Mouse (Mus musculus) hindbrain, embryonic 12.5 days (tissue): ENCODE results near the gene Dnttip1. TPM values are rescaled to one million over a fixed set of nuclear protein-coding genes. Genes with fewer than 3 reads are reported as not detected.
A peak's percentile ranks its signal among the peaks of the same experiment; 100 is the strongest.

Experiments used
- ATAC-seq: fragments of 200-750 bp; cut with Nextera tagmentation; 2 replicates; pipeline ENCODE4 v1.8.0; 2017; ENCODE audit warnings: moderate TSS enrichment; ENCODE audit not compliant: low FRiP score
- H3K27ac ChIP-seq: fragments of 300-500 bp; sonication (generic); 2 replicates; pipeline ENCODE4 v1.5.1; 2016; ENCODE audit warnings: mild to moderate bottlenecking
- H3K27me3 ChIP-seq: fragments of 300-500 bp; sonication (generic); 2 replicates; pipeline ENCODE4 v1.6.1; 2016; ENCODE audit warnings: mild to moderate bottlenecking
- H3K36me3 ChIP-seq: fragments of 300-500 bp; sonication (generic); 2 replicates; pipeline ENCODE4 v1.6.1; 2016; ENCODE audit warnings: mild to moderate bottlenecking
- H3K4me1 ChIP-seq: fragments of 300-500 bp; sonication (generic); 2 replicates; pipeline ENCODE4 v1.6.1; 2016
- H3K4me2 ChIP-seq: fragments of 300-500 bp; sonication (generic); replicated peaks from 2 replicates; pipeline ENCODE4 v1.6.1; 2016; ENCODE audit warnings: mild to moderate bottlenecking
- H3K4me3 ChIP-seq: fragments of 300-500 bp; sonication (generic); 2 replicates; pipeline ENCODE4 v1.5.1; 2016; ENCODE audit warnings: mild to moderate bottlenecking
- H3K9ac ChIP-seq: fragments of 300-500 bp; sonication (generic); 2 replicates; pipeline ENCODE4 v1.6.1; 2016; ENCODE audit warnings: mild to moderate bottlenecking, moderate library complexity
- H3K9me3 ChIP-seq: fragments of 300-500 bp; sonication (generic); replicated peaks from 2 replicates; pipeline ENCODE4 v1.6.1; 2016; ENCODE audit warnings: mild to moderate bottlenecking
- WGBS: fragments of 180-500 bp; shearing (Covaris S2); methylation state at CpG from one replicate; pipeline ENCODE4 v1.1.7; 2016; 5-methylcytosine and 5-hydroxymethylcytosine counted together
- polyA plus RNA-seq: library from polyadenylated mRNA; unstranded; fragments of >200 nt; fragmentation: Nextera tagmentation; extraction: Ambion mirVana; gene quantifications from 2 replicates; pipeline ENCODE4 v1.2.1, GENCODE M21; 2016

The Dnttip1 gene
- polyA plus RNA-seq, 1 experiment from 2014 or later: 89.7 TPM

DNA sequence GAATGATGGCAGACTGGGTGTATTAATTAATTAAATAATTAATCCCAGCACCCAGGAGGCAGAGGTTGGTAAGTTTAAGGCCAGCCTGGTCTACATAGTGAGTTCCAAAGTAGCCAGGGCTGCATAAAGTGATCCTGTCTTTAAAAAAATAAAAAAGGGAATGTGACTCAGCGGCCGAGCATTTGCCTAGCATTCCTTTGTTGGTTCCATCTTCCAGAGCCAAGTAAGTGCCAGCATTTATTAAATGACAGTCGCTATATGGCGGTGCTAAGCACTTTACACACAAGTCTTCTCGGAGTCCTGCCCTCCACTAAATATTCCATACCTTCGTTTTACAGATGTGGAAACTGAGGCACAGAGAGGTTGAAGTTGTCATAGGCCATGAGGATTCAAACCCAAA lies 30.3 kb downstream of the Dnttip1 start:
- Histone ChIP-seq H3K27ac (no peak overlapping the region), H3K27me3 (no peaks in the 10 kb centered on the region), H3K9ac (no peak overlapping the region), H3K4me3 (no peak overlapping the region), H3K4me1 (peaks cover 12% of the 10 kb centered on the region), H3K36me3 (peaks cover 9% of the 10 kb centered on the region; the same call in 1 of the 2 replicates), H3K4me2 (no peak overlapping the region), H3K9me3 (no peaks in the 10 kb centered on the region)
- WGBS: 90% methylated on average over 6 of the region's 6 CpGs
- ATAC-seq: no peak

DNA sequence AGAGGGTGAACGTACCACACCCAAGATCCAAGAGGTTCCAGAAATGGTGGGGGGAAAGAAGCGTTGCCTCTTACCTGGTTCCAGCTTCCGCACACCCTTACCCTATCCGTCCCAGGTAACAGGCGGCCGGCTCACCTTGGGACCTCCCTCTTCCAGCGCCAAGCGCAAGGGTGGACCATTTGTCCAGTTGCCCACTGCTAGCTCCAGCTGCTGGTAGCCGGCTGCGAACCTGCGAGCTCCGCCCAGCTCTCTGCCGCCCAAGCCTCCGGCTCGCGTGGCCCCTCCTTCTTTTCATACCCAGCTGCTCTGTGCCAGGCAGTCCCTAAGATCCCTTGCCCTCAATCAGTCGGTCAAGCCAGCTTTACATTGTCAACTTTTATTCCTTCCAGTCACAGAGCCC lies 31.0 kb downstream of the Dnttip1 start:
- H3K36me3 ChIP-seq: peaks cover 6% of the 10 kb centered on the region; the same call in 1 of the 2 replicates
- no peak overlapping the region for H3K4me3 ChIP-seq
- H3K4me2 ChIP-seq: no peak overlapping the region
- no peak overlapping the region for H3K9ac ChIP-seq
- H3K27me3 ChIP-seq: no peaks in the 10 kb centered on the region
- H3K9me3 ChIP-seq: no peaks in the 10 kb centered on the region
- peaks cover 6% of the 10 kb centered on the region for H3K4me1 ChIP-seq
- no peak overlapping the region for H3K27ac ChIP-seq
- no peak for ATAC-seq
- WGBS: 65% methylated on average over 17 of the region's 17 CpGs

DNA sequence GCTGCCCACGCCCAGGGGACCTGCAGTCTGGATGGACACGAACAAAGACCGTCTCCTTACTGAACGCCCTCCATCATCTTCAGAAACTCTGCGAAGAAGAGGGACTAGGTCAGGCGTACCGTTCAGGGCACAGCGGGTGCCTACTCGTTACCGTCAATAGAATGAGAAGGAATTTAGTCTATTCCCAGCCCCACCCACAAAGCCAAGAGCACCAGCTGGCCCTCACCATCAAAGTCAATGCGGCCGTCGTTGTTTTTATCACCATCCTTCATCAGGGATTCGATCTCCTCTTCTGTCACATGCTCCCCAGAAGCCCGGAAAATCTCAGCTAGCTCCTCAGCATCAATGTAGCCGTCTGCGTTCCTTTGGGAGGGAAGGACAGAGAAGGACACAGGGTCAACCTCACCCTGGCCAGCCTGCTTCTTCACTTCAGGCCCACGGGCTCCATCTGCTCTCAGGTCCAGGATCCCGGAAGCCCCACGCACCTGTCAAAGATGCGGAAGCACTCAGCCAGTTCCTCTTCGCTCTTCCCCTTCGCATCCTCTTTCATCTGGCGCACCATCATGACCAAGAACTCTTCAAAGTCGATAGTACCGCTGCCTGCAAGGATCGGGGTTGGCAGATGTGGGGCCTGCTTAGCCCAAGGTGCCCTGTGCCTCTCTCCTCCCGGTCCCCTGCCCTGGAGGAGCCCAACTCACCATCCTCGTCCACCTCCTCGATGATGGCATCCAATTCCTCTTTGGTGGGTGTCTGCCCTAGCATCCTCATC lies 31.6 kb downstream of the Dnttip1 start:
- no peak overlapping the region for H3K9ac ChIP-seq
- no peak overlapping the region for H3K27ac ChIP-seq
- no peak overlapping the region for H3K4me2 ChIP-seq
- no peaks in the 10 kb centered on the region for H3K4me1 ChIP-seq
- H3K36me3 ChIP-seq: no peaks in the 10 kb centered on the region
- WGBS: 86% methylated on average over 30 of the region's 30 CpGs
- H3K4me3 ChIP-seq: no peak overlapping the region
- ATAC-seq: no peak
- H3K27me3 ChIP-seq: no peaks in the 10 kb centered on the region
- no peaks in the 10 kb centered on the region for H3K9me3 ChIP-seq

DNA sequence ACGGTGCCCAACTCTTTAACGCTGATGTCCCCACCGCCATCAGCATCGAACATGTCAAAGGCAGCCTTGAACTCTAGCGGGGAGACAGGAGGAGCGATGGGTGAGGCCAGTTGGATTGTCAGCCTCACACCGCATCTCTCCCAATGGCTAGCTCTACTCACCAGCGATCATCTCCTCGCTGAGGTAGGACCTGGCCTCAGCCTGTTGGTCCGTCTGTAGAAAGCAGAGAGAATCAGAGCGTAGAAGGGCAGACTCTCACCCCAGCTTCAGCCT lies 32.2 kb downstream of the Dnttip1 start:
- no peak overlapping the region for H3K4me3 ChIP-seq
- no peak for ATAC-seq
- no peak overlapping the region for H3K4me2 ChIP-seq
- H3K27ac ChIP-seq: no peak overlapping the region
- no peaks in the 10 kb centered on the region for H3K9me3 ChIP-seq
- H3K36me3 ChIP-seq: no peaks in the 10 kb centered on the region
- H3K27me3 ChIP-seq: no peaks in the 10 kb centered on the region
- no peaks in the 10 kb centered on the region for H3K4me1 ChIP-seq
- no peak overlapping the region for H3K9ac ChIP-seq
- 92% methylated on average over 11 of the region's 11 CpGs for WGBS

DNA sequence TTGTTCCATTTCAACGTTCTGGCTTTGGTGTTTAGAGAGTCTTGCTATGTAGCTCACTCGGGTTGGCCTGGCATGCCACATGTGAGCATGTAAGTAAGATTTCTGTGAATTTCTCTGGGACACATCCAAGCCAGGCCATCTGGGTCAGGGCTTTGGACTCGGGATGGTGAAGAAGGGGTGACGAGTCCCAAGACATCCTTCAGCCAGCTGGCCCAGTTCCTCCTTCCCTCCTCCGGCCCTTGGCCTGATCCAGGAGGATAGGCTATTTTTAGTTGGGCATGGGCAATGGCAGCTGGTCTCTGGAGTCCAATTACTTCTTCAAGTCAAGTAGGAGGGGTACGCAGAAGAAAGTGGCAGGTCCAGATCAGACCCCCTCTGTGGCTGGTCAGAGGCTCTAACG lies 33.0 kb downstream of the Dnttip1 start:
- Histone ChIP-seq H3K27ac (no peak overlapping the region), H3K27me3 (no peaks in the 10 kb centered on the region), H3K36me3 (no peaks in the 10 kb centered on the region), H3K4me3 (no peak overlapping the region), H3K9ac (no peak overlapping the region), H3K4me2 (no peak overlapping the region), H3K4me1 (no peaks in the 10 kb centered on the region), H3K9me3 (no peaks in the 10 kb centered on the region)
- no peak for ATAC-seq
- 87% methylated on average over 7 of the region's 7 CpGs for WGBS

DNA sequence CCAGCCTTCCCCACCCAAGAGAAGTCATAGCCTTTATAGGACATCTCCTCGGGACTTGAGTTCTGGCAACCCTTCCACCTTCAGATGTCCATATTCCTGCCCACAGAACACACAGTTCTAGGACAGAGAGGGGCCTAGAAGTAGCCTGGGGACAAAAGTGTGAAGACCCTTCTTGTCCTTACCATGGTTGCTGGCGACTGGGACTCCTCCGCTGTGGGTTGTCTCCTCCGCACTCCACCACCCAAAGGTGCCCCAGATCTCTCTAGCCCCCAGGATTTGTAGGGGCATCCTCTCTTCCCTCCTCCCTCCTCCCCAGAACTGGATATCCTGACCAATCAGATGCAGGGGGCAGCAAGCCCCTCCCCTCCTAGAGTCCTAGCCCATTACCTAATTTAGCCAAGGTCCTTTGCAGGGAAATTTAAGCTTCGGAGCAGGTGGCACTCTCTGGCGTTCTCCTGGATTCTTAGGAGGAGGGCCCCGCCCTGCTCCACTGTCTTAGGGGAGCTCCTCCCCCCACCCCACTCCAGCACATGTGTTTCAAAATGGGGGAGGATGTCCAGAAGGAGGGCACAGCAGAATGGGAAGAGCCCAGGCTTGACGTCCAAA lies 33.8 kb downstream of the Dnttip1 start, which contains the start of gene Tnnc2:
Tnnc2 (minus strand) TSS at position 487 of the 606 bp plus-strand sequence.
- peaks cover 3% of the 10 kb centered on the region; the same call in 1 of the 2 replicates for H3K27me3 ChIP-seq
- H3K4me1 ChIP-seq: no peaks in the 10 kb centered on the region
- H3K9me3 ChIP-seq: no peaks in the 10 kb centered on the region
- no peak for ATAC-seq
- H3K27ac ChIP-seq: no peak within 1 kb of the TSS
- no peaks in the 10 kb centered on the region for H3K36me3 ChIP-seq
- H3K9ac ChIP-seq: no peak within 1 kb of the TSS
- H3K4me2 ChIP-seq: no peak within 1 kb of the TSS
- 66% methylated on average over 8 of the region's 8 CpGs for WGBS
- no peak within 1 kb of the TSS for H3K4me3 ChIP-seq

DNA sequence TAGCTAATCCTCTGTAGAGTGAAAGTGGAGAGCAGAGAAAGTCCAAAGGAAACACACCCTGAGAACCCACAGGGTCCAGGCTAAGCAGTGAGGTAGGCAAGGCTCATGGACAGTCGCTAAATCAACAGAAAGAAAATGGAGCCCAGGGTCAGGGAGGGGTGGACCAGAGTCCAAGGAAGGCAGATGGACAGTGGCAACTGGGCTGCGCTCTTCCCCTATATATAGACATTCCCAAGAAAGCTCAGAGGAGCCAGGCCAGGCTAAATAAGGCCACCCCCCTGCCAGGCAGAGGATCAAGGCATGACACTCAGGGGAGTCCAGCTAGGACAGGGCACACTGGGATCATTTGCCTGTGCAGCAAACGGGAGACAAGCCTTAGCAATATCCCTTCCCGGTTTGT lies 36.1 kb downstream of the Dnttip1 start:
- Histone ChIP-seq H3K4me1 (peaks cover 17% of the 10 kb centered on the region), H3K9ac (no peak overlapping the region), H3K27ac (no peak overlapping the region), H3K4me2 (no peak overlapping the region), H3K9me3 (no peaks in the 10 kb centered on the region), H3K4me3 (no peak overlapping the region), H3K36me3 (no peaks in the 10 kb centered on the region), H3K27me3 (peaks cover 3% of the 10 kb centered on the region; the same call in 1 of the 2 replicates)
- WGBS: 75% methylated on average over 4 of the region's 4 CpGs
- no peak for ATAC-seq

DNA sequence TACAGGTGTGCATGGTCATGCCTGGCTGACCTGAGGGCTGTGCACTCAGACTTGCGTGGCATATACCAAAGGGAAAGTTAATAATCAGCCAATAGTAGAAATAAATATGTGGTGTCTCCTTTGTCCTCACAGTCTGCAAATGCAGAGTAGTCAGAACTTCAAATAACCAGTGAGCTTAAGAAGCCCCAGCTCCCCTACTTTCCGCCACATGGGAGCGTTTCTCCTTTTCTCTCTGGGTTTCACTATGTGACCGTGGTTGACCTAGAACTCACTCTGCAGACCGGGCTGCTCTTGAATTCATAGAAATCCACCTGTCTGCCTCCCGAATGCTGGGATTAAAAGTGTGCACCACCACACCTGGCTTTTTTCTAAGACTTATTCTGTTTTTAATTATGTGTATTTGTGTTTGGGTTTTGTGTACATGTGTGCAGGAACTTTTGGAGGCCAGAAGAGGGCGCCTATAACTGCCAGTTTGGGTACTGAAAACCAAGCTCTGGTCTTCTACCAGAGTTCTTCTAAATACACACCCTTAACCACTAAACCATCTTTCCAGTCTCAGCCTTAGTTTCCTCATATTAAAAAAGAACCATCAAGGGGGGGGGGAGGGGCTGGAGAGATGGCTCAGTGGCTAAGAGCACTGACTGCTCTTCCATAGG lies 38.3 kb downstream of the Dnttip1 start:
- WGBS: 82% methylated on average over 7 of the region's 7 CpGs
- Histone ChIP-seq H3K27ac (no peak overlapping the region), H3K27me3 (peaks cover 3% of the 10 kb centered on the region; the same call in 1 of the 2 replicates), H3K36me3 (peaks cover 5% of the 10 kb centered on the region; the same call in 1 of the 2 replicates), H3K9ac (no peak overlapping the region), H3K9me3 (no peaks in the 10 kb centered on the region), H3K4me3 (no peak overlapping the region), H3K4me2 (no peak overlapping the region), H3K4me1 (peaks cover 20% of the 10 kb centered on the region)
- no peak for ATAC-seq

DNA sequence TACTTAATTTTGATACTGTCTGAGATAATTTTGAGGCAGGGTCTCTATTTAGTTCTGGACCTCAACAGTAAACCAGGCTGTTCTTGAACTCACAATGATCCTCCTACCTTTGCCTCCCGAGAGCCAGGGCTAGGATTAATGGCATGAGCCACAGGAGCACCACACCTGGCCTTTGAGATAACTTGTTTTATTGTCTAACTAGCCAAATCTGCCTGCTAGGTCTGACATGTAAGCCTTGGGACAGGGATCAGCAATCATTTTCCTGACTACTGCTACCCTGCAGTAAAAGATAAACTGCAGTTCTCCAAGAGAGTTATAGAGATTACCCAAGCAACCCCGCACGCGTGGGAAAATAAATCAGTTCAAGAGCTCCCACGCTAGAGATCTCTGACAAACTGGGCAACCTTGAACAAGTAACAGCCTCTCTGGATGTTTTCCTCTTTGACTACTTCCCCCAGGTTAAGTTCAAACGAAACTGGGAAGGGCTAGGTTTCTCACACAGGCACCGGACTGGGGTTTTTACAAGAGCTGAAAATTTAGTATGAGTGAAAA lies 39.2 kb downstream of the Dnttip1 start:
- Histone ChIP-seq H3K4me3 (peak overlapping the region; percentile 68), H3K27ac (0 out of 2 replicates have a peak overlapping the region, but pooled peaks have one; percentile 45), H3K9ac (peak overlapping the region; percentile 68), H3K27me3 (peaks cover 3% of the 10 kb centered on the region; the same call in 1 of the 2 replicates), H3K4me1 (peaks cover 20% of the 10 kb centered on the region), H3K9me3 (no peaks in the 10 kb centered on the region), H3K4me2 (peak overlapping the region; percentile 84), H3K36me3 (peaks cover 10% of the 10 kb centered on the region)
- 24% methylated on average over 7 of the region's 7 CpGs for WGBS
- no peak for ATAC-seq

DNA sequence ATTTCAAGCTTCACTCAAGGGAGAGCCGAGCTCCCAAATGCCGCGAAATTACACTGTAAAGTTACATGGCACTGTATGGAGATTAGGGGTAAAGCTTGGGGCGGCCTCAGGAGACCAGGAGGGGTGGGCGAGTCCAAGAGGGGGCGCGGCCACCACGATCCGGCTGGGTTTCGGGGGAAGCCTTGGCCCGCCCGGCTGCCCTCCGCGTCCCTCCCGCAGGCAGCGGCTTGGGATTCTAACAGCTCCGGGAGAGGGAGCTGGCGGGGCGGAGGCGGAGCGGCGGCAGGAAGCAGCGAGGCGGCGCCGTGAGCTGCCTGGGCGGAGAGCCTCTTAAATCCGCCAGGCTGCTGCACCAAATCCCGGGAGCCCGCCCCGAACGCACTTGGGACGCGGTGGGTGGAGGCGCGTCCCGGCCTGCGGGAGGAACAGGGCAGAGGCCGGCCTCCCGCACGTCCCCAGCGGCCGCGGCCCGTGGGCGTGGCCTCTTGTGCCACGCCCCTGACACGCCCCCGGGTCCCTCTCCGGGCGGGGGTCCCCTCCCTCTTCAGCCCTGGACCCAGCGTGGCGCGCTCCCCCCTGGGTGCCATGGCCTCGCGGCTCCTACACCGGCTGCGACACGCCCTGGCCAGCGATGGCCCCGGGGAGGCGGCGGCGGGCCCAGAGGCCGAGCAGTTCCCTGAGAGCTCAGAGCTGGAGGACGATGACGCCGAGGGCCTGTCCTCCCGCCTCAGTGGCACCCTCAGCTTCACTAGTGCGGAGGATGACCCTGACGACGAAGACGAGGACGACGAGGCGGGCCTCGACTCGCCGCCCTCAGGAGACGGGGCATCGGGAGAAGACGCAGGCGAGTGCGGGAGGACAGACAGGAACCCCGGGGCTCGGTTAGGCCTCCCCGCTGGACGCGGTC lies 40.0 kb downstream of the Dnttip1 start, which contains the start of gene Snx21:
Snx21 (plus strand) TSS at position 343 of the 907 bp plus-strand sequence.
- Histone ChIP-seq H3K9ac (peak within 1 kb of the TSS; percentile 68), H3K4me3 (peak within 1 kb of the TSS; percentile 68), H3K27me3 (peaks cover 3% of the 10 kb centered on the region; the same call in 1 of the 2 replicates), H3K4me1 (peaks cover 20% of the 10 kb centered on the region), H3K27ac (peak within 1 kb of the TSS; percentile 45; the same call in 1 of the 2 replicates), H3K4me2 (peak within 1 kb of the TSS; percentile 84), H3K9me3 (no peaks in the 10 kb centered on the region), H3K36me3 (peaks cover 13% of the 10 kb centered on the region)
- WGBS: under 1% methylated on average over 66 of the region's 89 CpGs
- peak; percentile 91 for ATAC-seq

DNA sequence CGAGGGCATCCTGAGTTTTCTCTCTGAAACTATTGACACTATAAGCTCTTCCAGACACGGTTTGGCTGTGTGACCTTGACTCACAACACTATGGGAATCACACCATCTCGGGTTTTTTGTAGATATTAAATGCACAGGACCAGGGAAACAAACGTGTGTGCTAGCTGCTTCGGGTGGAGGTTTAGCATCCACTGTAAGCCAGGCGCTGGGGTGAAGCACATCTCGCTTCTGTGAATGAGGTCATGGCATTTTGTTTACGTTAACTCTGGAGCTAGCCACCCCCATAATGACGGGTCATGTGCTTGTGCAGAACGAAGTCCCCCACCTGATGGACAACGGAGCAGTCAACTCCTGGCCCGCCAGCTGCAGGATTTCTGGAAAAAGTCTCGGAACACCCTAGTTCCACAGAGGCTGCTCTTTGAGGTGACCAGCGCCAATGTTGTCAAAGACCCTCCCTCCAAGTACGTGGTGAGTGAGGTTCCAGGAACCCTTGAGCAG lies 40.7 kb downstream of the Dnttip1 start:
- peak overlapping the region; percentile 84 for H3K4me2 ChIP-seq
- H3K36me3 ChIP-seq: peaks cover 16% of the 10 kb centered on the region
- peak overlapping the region; percentile 68 for H3K4me3 ChIP-seq
- WGBS: 10% methylated on average over 15 of the region's 15 CpGs
- peaks cover 20% of the 10 kb centered on the region for H3K4me1 ChIP-seq
- peak overlapping the region; percentile 68 for H3K9ac ChIP-seq
- H3K9me3 ChIP-seq: no peaks in the 10 kb centered on the region
- no peak overlapping the region for H3K27ac ChIP-seq
- ATAC-seq: peak; percentile 54
- peaks cover 3% of the 10 kb centered on the region; the same call in 1 of the 2 replicates for H3K27me3 ChIP-seq
